Mouse (Mus musculus): Measurements from ENCODE around the gene Nelfe.
"Not testable (repeated sequence)": the region's sequence is repeated elsewhere in the genome, so short reads cannot be mapped to it uniquely, and the experiment has no call there.

The Nelfe gene

DNA sequence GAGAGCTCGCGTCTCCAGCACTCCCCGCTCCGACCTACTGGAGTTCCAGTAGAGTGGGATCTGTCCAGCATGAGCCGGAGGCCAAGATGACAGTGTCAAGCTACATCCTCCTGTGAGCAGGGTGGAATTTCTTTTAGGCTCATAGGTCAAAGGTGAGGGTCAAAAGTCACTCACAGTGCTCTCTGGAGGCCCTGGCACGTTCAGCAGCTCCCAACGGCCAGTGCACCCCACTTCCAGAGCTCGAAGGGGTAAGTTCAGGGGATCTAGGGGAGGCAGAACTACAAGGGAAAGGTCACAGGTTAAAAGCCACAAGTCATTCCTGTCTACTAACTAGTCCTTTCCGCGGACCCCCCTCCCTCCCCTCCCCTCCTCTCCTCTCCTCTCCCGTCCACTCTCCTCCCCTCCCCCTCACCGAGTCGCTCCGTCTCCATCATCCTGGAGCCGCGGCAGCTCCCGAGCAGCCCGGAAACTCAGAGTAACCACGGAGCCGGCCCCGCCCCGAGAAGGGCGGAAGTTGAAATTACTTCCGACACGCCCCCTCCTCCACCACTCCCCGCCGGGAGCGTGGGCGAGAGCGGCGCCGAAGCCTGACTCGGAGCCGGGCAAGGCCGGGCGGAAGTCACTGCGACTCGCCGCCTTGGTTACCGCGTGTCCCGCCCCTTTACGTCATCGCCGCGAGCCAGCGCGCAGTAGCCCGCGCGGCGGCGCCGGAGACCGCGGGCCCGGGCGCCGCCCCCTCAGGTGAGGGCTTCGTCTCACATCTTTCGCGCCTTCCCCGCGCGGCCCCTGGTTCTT is at the start of gene Nelfe, which contains the start of gene Skiv2l:
Gene Nelfe, plus strand, starts transcription at position 670 of the 795 bp plus-strand sequence.
Gene Skiv2l, minus strand, starts transcription at position 489 of the 795 bp plus-strand sequence.
- DNase-seq, result peak; percentile 98

DNA sequence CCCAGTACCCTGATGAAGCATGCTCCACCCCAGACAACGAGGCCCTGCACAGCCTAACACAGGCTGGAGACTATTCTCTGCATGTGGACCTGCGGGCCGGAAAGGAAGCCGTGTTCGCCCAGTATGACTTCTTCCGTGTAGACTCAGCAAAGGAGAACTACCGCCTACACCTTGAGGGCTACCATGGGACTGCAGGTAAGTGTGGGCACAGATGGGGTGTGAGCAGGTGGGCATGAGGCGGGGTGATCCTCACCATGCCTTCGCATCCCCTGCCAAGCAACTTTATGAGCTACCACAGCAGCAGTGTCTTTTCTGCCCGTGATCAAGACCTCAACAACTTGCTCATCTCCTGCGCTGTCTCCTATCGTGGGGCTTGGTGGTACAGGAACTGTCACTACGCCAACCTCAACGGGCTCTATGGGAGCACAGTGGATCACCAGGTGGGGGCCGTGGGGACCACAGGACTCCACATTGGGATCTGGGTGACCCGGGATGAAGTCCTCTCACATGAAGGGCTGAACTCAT is 49.3 kb upstream of the Nelfe start:
- DNase-seq, result not testable (repeated sequence)

DNA sequence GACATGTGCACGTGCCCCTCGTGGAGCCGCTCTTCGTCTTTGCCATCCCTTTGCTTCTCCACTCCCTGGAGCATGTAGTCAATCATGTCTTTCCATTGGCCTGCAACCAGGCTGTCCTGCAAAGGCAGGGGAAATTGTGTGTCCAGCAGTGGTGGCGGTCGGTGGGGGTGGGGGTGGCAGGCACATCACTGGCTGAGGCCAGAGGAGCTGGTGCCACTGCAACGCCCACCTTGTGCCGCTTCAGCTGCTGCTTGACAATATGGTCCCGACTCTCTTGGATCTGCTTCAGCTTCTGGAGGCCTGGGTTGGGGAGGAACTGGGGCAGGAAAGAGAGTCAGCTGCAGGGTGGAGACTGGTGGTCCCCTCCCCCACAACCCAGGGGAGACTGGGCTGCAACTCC is 47.4 kb upstream of the Nelfe start:
- DNase-seq, result not testable (repeated sequence)

DNA sequence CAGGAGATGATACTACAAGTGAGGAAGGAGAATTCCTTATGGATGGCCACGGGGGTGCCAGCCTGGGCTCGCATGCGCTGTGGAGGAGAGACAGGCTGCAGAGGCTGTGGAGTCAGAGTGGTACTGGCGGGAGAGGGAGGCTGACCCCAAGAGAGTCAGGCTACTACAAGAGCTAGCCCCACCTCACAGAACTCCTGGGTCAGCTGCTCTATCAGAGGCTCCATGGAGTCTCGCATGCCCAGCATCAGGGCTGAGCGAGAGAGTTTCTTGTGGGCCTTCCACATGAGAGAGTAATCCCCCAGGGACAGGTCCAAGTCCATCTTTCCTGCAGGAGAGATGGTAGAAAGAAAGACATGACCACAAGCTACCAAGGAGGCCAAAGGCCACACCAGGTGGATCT is 46.8 kb upstream of the Nelfe start:
- DNase-seq, result not testable (repeated sequence)

DNA sequence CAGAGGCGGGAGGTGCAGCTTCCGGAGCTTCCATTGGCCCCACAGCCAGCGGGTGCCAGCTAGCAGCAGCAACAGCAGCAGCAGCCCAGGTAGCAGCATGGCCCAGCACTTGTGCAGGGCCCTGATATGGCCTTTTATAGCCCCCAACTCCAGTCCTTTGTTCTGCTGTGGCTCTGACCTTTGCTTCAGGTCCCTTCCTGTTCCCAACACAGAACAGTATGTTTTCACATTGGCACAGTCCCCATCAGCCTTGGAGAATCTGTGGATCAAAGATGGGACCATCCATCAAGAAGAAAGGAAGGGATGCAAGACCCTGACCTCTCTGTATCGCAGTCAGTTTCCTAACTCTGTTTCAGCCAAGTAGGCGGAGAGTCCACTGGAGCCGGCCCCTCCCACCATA is 45.9 kb upstream of the Nelfe start, which contains the start of gene Cyp21a1:
Gene Cyp21a1, minus strand, starts transcription at position 261 of the 400 bp plus-strand sequence.
- DNase-seq, result not testable (repeated sequence)

DNA sequence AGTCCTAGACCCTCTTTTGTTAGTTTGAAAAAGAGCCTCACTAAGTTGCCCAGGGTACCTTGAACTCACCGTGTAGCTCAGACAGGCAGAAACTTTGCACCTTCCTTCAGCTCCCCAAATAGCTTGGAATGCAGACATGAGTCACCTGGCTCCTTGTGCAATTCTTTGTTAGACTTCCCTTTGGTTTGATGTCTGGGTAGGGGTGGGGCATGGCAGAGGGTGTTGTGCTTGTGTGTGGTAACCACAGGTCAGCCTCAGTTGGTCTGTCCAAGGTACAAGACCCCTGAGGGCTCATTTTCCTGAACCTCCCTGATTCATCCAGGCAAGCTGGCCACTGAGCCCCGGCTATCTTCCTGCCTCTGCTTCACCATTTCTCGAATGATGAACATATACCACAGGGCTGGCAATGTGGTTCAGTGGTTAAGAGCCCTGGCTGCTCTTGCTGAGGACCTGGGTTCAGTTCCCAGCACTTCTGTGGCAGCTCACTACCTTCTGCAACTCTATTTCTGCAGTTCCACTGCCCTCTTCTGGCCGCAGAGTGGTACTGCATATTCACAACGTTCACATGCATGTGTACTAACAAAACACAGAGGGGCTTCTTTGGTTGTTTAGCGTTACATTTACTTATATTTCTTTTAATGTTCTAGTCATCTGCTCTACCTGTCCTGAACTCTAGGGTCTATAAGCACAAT is 45.2 kb upstream of the Nelfe start:
- no peak for DNase-seq

DNA sequence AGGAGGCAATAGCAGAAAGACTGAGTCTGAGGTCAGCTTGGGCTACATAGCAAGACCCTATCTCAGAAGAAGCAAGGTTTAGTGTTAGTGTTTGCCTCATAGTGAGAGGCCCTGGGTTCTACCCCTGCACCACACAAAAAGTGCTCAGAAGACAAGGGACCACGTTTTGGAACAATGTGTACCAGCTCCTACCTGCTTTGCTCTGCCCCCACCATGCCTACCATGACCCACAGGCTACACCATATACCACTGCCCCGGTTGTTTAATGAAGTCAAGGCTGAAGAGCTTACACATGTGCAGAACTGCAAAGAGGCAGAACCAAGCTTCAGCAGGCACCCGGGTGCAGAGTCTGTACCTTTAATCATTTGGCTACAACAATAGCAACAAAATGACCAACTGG is 43.0 kb upstream of the Nelfe start:
- DNase-seq, result no peak

DNA sequence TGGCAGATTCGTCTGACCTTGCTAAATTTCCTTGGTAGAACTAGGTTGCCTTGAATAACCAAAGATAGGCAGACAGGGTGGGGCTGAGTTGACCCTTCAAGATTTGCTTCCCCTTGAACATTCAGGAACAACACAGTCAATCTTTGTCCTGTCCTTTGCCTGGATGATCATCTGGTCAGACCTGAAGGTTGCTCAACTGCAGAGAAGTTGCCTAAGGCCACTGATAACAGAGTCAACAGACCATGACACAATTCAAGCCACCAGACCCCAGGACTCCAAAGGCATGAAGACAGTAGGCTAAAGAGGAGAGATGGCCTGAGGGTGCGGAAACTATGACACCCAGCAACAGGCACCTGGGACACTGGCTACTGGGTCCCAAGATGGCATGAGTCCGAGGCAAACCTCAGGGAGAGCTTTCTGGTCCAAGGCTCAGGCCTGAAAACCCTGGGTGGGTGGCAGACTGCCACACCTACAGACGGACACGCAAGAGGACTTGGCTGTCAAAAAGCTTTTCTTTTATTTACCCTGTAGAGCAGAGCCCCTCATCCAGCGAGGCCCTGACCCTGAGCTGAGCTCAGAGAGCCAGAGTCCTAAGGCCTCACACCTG is 41.5 kb upstream of the Nelfe start:
- DNase-seq, result no peak

DNA sequence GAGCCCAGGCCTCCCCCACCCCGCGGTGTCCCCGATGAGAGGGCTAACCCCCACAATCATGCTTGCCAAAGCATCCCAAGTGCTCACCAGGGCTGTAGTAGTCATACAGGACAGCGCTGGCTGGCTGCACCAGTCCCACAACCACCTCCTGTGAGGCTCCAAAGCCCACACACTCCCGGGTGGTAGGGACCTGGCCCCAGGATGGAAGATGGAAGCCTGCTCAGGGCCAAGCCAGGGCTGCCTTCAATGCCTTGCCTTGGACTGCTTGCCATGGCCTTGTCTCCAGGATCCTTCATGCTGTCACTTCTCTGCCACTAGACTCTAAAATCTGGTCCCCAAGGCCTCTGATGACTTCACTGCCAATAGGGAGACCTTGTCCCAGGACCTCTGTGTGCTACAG is 39.8 kb upstream of the Nelfe start:
- DNase-seq, result not testable (repeated sequence)

DNA sequence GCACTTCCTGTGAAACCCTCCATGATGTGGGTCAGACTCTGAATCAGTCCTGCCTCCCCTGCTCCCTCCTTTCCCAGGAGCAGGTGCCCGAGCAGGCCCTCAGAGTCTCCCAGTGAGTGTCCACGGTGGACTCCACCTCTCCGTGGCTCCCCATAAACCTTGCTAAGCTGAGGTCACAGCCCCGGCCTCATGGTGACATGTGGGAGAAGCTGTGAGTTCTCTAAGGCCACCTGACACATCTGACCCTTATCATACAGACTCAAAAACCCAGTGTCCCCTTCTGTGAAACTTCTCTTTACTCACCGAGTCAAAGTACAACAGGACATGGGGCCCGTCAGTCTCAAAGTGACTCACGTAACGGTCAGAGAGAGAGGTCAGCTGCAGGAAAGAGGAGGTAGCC is 39.4 kb upstream of the Nelfe start:
- DNase-seq, result not testable (repeated sequence)

DNA sequence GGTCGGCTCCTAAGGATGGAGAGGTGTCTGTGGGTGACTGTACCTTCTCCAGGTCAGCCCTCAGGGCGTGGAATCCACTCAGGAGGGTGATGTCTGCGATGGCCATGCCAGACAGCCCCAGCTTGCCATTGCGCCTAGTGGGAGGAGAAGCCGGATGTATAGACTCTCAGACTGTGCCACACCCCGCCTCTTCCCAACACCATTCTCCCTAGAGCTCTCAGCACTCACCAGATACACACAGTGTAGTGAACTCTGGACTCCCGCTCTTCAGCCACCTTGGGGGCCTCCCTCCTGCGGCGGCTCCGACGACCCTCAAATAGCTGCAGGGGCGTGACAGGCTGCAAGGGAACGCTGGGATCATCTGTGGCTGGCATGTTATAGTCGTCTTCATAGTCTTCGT is 38.9 kb upstream of the Nelfe start:
- no peak for DNase-seq

DNA sequence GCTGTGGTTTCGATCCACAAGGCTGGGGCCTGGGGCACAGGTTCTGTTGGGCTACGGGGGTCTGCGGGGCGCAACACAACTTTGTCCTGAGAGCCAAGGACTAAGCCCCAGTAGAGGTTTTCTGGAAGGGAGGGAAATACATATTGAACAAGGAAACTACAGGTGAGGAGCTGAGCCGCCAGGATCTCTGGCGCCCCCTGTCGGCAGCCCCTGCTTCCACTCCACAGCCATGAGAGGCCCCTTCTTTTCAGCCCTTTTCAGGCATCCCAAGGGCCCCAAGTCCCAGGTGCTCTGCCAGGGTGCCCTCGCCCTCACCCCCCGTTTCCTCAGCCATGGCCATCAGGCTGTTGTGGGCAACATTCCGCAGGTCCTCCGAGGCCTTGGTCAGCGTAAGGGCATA is 36.4 kb upstream of the Nelfe start:
- peak; percentile 26 for DNase-seq

DNA sequence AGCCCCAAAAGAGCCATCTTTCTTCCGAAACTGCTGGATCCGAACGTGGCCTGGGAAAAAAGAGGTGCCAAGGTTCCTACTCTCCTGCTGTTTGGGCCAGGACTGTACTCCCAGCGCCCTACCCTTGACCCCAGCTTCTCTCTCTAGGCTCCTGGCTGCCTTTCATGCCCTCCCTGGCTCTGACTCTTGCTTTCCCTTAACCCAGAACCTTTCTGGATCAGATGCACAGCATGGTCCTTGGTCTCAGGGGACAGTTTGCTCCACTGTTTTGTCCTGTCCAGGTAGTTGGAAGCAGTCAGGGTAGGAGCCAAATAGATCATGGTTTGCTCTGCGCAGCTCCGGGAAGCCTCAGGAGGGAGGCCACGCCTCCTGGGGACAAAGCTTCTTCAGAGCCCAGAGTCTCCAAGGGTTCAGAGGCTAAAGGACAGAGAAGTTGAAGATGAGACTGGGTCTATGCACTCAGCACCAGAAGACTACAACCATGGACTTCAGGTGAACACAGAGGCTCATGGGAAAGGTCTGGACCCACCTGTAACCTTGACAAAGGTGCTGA is 35.3 kb upstream of the Nelfe start:
- DNase-seq, result no peak

DNA sequence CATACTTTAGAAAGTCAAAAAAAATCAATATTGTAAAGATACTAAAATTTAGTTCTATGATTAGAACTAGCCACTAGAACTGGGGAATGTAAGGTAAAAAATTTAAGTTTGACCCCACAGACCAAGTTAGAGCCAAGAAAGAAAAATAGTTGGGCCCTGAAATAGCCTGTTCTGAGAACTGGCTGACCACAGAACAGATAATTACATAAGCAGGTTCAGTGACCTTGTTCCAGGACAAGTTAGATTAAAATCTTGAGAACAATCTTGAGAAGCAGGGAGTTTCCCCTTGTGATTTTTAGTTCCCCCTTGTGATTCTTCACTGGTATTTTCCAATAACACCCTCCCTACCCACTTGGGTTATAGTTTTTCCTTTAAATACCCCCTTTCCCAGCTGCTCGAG is 19.4 kb upstream of the Nelfe start:
- not testable (repeated sequence) for DNase-seq

DNA sequence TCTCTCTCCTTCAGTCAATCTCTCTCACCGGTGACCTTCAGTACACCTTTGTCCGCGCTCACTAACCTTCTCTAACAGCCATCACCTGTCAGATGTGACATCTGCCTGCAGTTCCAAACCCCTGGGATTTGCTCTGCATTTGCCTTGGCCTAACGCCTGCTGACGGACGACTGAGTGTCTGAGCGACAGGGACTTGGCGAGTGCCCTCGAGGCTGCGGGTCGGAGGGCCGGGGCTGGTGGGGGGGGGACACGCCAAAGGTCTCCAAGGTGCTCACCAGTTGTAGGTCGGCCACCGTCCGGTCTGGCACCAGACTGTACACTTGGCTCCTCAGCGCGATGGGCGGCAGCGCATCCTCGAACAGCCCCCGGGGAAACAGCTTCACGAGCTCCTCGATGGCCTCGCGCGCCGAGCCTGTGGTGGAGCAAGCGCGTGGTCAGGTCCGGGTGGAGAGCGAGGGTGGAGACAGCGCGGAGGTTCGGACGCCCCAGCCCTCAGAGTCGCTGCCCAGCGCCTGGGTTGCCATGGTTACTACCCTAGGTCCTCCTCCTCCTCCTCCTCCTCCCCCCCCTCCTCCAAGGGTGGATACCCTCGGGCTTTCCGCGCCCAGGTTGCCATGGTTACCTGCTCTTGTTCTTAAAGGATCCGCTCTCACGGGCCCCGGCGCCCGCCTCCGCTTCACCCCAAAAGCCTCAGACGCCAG is 13.9 kb upstream of the Nelfe start:
- DNase-seq, result no peak

DNA sequence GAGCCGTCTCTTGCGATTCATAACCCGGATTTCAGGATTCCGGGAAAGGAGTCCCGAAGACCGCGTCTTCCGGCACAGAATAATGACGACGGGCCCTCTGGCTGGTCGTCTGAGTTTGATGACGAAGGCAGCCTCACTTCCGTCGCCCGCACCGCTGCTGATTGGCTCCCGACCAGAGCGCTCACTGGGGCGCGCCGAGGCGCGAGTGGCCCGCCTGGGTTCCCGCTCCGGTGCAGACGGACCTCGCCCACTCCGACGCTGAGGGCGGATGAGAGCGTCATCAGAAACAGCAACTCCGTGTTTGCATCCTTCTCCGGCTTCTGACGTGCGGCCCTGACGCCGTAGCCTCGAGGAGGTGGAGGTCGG is 13.4 kb upstream of the Nelfe start, which contains the start of the genes Stk19 and Dxo:
Gene Stk19, minus strand, starts transcription at position 90 of the 366 bp plus-strand sequence.
Gene Dxo, plus strand, starts transcription at position 164 of the 366 bp plus-strand sequence.
- DNase-seq, result peak; percentile 98

DNA sequence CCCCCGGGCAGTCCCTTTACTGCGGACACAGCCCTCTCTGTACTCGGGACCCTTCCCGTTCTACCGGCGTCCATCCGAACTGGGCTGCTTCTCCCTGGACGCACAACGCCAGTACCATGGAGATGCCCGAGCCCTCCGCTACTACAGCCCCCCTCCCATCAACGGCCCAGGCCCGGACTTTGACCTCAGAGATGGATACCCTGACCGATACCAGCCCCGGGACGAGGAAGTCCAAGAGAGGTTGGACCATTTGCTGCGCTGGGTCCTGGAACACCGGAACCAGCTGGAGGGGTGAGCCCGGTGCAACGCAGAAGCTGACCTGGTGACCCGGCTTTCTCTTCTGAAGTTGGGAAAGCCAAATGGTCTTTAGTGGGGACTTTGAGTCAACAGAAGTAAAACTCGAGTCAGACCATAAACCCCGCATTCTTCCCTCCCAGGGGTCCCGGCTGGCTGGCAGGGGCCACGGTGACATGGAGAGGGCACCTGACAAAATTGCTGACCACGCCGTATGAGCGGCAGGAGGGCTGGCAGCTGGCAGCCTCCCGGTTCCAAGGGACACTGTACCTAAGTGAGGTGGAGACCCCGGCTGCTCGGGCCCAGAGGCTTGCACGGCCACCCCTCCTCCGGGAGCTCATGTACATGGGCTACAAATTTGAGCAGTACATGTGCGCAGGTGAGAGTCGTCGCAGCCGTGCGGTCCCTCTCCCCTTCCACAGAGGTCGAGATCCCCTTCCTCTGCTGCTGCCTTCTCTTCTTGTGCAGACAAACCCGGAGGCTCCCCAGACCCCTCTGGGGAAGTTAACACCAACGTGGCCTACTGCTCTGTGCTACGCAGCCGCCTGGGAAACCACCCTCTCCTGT is 12.5 kb upstream of the Nelfe start:
- no peak for DNase-seq

DNA sequence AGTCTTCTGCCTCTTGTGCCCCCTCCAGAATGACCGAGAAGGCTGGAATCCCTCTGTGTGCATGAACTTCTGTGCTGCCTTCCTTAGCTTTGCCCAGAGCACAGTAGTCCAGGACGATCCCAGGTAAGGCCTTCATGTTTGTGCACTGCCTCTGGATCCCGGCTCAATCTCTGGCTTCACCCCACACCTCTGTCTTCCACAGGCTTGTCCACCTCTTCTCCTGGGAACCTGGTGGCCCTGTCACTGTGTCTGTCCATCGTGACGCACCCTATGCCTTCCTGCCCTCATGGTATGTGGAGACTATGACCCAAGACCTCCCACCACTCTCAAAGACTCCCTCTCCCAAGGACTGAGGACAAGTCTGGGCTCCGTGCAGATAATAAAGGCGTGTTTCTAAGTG is 11.4 kb upstream of the Nelfe start:
- DNase-seq, result no peak

DNA sequence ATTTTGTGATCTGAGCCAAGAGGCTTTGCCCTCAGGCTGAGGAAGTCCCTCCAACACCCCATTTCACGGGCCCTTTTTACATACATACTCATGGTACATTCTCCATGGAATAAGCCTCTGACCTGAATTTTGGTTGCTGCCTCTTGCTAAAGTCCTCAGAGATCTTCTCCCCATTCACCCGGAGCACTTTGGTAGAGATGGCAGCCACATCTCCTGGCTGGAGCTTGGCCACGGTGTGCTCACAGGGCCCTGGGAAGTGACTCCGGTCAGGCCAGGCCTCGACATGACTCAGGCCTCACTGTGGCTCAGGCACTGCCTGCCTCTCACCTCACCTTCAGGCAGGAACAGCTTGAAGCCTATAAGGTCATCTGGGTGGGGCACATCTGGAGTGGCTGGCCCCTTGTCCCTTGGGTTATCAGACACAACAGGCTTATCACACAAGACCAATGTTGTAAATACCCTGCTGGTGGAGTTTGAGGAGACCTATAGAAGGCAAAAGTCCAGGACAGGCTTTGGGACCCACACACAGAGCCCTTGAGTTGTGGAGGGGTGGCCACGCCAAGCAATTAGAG is 9.4 kb upstream of the Nelfe start:
- DNase-seq, result no peak

DNA sequence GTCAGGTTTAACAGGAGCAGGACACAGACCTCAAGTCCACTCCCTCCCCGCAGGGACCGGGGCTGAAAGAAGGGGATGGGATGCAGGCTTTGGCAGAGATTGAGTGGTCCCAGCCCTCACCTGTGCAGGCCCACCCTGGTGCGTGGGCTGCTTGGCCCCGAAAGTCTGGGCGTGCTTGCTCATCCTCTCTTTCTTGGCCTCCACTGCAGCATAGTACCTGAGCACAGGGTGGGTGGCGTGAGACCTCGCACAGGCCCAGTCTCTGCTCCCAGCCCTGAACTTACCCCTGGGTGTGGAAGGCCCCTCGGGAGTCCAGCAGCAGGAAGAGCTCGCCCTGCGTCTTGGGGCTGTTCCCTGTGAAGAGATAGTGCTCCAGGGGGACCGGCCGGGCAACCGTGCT is 5.3 kb upstream of the Nelfe start:
- DNase-seq, result no peak

DNA sequence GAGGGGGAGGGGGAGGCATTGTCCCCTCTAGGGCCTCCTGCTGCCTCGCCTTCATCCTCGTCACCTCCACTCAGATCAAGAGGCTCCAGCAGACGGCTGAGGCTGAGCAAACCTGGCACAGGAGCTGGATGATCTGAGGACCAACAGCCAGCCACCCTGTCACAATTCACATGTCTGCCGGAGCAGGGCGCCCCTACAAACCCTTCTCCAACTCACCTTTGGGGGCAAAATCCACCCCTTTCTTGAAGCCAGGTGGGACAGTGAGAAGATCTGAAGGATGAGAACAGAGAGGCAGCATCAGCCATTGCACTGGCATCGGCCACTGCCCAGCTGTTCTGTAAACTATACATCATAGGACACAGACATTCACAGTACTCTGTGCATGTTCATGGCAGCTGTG is 3.0 kb upstream of the Nelfe start:
- DNase-seq, result no peak
